Mouse (Mus musculus) liver, embryonic 13.5 days (tissue): ENCODE data around the gene Elk4. TPM values are rescaled to one million over a fixed set of nuclear protein-coding genes. Genes with fewer than 3 reads are reported as not detected.

Experiments used
- ATAC-seq: fragments of 200-750 bp; cut with Nextera tagmentation; 2 replicates; pipeline ENCODE4 v1.8.0; 2017; ENCODE audit warnings: low read depth, mild to moderate bottlenecking, moderate number of reproducible peaks, moderate library complexity
- DNase-seq: peaks from one replicate; pipeline ENCODE4 v3.0.0; 2022
- H3K27ac ChIP-seq: fragments of 300-500 bp; sonication (generic); 2 replicates; pipeline ENCODE4 v1.5.1; 2015; ENCODE audit warnings: moderate library complexity, mild to moderate bottlenecking, inconsistent platforms
- H3K27me3 ChIP-seq: fragments of 300-500 bp; sonication (generic); 2 replicates; pipeline ENCODE4 v1.6.1; 2015; ENCODE audit warnings: mild to moderate bottlenecking, inconsistent platforms
- H3K36me3 ChIP-seq: fragments of 300-500 bp; sonication (generic); 2 replicates; pipeline ENCODE4 v1.6.1; 2015; ENCODE audit warnings: mild to moderate bottlenecking, inconsistent platforms
- H3K4me1 ChIP-seq: fragments of 300-500 bp; sonication (generic); replicated peaks from 2 replicates; pipeline ENCODE4 v1.6.1; 2015; ENCODE audit warnings: inconsistent platforms
- H3K4me2 ChIP-seq: fragments of 300-500 bp; sonication (generic); 2 replicates; pipeline ENCODE4 v1.6.1; 2015; ENCODE audit warnings: inconsistent platforms, mild to moderate bottlenecking, moderate library complexity
- H3K4me3 ChIP-seq: fragments of 300-500 bp; sonication (generic); replicated peaks from 2 replicates; pipeline ENCODE4 v1.5.1; 2015; ENCODE audit warnings: mild to moderate bottlenecking, inconsistent platforms
- H3K9ac ChIP-seq: fragments of 300-500 bp; sonication (generic); 2 replicates; pipeline ENCODE4 v1.6.1; 2015; ENCODE audit warnings: mild to moderate bottlenecking, inconsistent platforms
- H3K9me3 ChIP-seq: fragments of 300-500 bp; sonication (generic); replicated peaks from 2 replicates; pipeline ENCODE4 v1.6.1; 2016; ENCODE audit warnings: inconsistent platforms
- WGBS: fragments of 180-500 bp; shearing (Covaris S2); methylation state at CpG from one replicate; pipeline ENCODE4 v1.1.7; 2015; ENCODE audit not compliant: insufficient replicate concordance; 5-methylcytosine and 5-hydroxymethylcytosine counted together
- polyA plus RNA-seq: library from polyadenylated mRNA; unstranded; fragments of >200 nt; fragmentation: Nextera tagmentation; extraction: Ambion mirVana; gene quantifications from 2 replicates; pipeline ENCODE4 v1.2.1, GENCODE M21; 2015

Elk4 gene
- 9.5 and 10.2 TPM in 2 replicates for polyA plus RNA-seq

DNA sequence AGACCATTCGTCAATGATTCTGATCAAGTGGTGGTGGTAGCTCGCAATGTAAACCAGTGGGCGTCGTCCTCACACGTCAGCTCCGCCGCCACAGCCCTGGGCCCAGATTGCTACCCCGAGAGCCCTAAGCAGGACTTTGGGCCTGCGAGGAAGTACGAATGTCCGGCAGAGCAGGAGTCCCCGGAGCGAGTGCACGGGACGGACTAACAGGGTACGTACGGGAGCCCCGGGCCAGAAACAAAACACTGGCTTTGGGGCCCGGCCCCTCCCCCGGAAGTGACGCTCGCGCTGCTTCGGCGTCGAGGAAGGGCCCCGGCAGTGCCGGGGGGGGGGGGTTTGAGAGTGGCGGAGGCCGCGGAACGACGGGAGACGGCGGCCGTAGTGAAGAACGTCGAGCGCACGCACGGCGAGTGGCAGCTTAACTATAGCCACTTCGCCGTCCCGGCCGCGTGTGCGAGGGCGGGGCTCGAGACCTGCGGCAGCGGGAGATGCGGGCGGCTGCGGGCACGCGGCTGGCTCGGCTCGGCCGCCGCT, at the start of gene Elk4:
Elk4 (plus strand) TSS at position 326 of the 534 bp plus-strand sequence.
- Histone ChIP-seq H3K4me1 (peaks cover 57% of the 10 kb centered on the region), H3K4me3 (peak within 1 kb of the TSS; percentile 86), H3K9ac (peak within 1 kb of the TSS; percentile 86), H3K36me3 (no peaks in the 10 kb centered on the region; the same call in 1 of the 2 replicates), H3K27ac (peak within 1 kb of the TSS; percentile 97), H3K4me2 (peak within 1 kb of the TSS; percentile 91), H3K9me3 (no peaks in the 10 kb centered on the region), H3K27me3 (no peaks in the 10 kb centered on the region)
- under 1% methylated on average over 61 of the region's 61 CpGs for WGBS
- peak; percentile 80 for DNase-seq
- peak; percentile 84 for ATAC-seq

GRCm38 (mm10) chr1:131961004-131961403, 46.4 kb upstream of the Elk4 start:
- ATAC-seq, result no peak
- DNase-seq, result no peak
- no peaks in the 10 kb centered on the region for H3K9me3 ChIP-seq
- peaks cover 68% of the 10 kb centered on the region for H3K27me3 ChIP-seq
- H3K9ac ChIP-seq, result no peak overlapping the region
- no peak overlapping the region for H3K4me3 ChIP-seq
- no peak overlapping the region for H3K4me2 ChIP-seq
- 47% methylated on average over 2 of the region's 2 CpGs for WGBS
- H3K4me1 ChIP-seq, result peaks cover 37% of the 10 kb centered on the region
- no peaks in the 10 kb centered on the region for H3K36me3 ChIP-seq
- no peak overlapping the region for H3K27ac ChIP-seq

GRCm38 (mm10) chr1:131962606-131963084, 44.8 kb upstream of the Elk4 start, which contains the start of gene Slc45a3:
Slc45a3 (plus strand) TSS chr1:131962967.
- H3K4me2 ChIP-seq, result peak within 1 kb of the TSS; percentile 82
- H3K9ac ChIP-seq, result peak within 1 kb of the TSS; percentile 68
- H3K4me1 ChIP-seq, result peaks cover 37% of the 10 kb centered on the region
- no peaks in the 10 kb centered on the region for H3K9me3 ChIP-seq
- peak; percentile 57 for ATAC-seq
- H3K27me3 ChIP-seq, result peaks cover 68% of the 10 kb centered on the region
- peak within 1 kb of the TSS; percentile 68 for H3K4me3 ChIP-seq
- no peak for DNase-seq
- under 1% methylated on average over 29 of the region's 35 CpGs for WGBS
- H3K36me3 ChIP-seq, result no peaks in the 10 kb centered on the region
- H3K27ac ChIP-seq, result no peak within 1 kb of the TSS

DNA sequence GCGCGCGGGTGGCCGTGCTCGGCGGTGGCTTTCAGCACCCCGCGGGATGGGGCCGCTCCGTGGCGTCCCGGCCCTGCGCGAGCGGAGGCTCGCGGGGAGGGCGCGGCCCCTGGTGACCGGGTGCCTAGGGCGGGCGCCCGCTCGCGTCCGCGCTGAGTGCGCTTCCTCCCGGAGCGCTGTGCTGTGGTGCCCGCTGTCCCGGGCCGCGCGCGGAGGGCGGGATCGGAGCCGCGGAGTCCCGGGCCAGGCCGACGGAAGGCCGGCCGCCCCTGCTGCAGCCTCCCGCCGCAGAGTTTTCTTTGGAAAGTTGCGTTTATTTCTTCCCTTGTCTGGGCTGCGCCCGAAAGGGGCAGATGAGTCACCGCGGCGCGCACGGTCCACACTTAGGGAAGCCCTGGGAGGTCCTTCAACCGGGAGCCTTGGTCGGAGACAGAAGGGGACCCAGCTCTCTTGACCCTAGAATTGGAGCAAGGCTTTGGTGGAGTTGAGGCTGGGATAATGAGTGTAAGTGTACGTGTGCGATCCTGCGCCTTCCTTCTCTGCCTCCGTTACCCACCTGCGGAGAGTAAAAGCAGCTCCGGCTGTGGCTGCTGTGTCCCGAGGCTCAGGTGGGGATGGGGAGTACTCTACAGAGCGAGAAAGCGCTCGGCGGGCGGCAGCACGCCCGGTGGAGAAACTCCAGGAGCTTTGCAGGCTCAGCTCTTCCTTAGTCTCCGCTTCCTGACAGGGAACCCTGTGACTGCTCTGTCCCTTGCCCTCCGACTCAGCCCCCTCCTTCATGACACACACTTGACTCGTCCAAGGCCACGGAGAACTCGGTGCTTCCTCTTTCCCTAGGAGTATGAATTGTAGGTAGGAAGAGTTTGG, 44.1 kb upstream of the Elk4 start:
- no peak for DNase-seq
- Histone ChIP-seq H3K9ac (peak overlapping the region; percentile 68), H3K36me3 (no peaks in the 10 kb centered on the region), H3K9me3 (no peaks in the 10 kb centered on the region), H3K27me3 (peaks cover 65% of the 10 kb centered on the region), H3K27ac (no peak overlapping the region), H3K4me2 (peak overlapping the region; percentile 82), H3K4me3 (peak overlapping the region; percentile 68), H3K4me1 (peaks cover 34% of the 10 kb centered on the region)
- WGBS, result under 1% methylated on average over 73 of the region's 76 CpGs
- ATAC-seq, result peak; percentile 58

- Histone ChIP-seq H3K27ac (0 out of 2 replicates have a peak overlapping the region, but pooled peaks have one; percentile 18), H3K36me3 (no peaks in the 10 kb centered on the region), H3K9ac (peak overlapping the region; percentile 68; the same call in 1 of the 2 replicates), H3K4me1 (peaks cover 40% of the 10 kb centered on the region), H3K27me3 (peaks cover 70% of the 10 kb centered on the region), H3K4me2 (peak overlapping the region; percentile 82), H3K9me3 (no peaks in the 10 kb centered on the region), H3K4me3 (peak overlapping the region; percentile 68; the same call in 1 of the 2 replicates)
- DNase-seq, result no peak
- 21% methylated on average over 5 of the region's 5 CpGs for WGBS
- no peak for ATAC-seq
These were observed 43.3 kb upstream of the Elk4 start for GRCm38 (mm10) chr1:131964100-131964499.

DNA sequence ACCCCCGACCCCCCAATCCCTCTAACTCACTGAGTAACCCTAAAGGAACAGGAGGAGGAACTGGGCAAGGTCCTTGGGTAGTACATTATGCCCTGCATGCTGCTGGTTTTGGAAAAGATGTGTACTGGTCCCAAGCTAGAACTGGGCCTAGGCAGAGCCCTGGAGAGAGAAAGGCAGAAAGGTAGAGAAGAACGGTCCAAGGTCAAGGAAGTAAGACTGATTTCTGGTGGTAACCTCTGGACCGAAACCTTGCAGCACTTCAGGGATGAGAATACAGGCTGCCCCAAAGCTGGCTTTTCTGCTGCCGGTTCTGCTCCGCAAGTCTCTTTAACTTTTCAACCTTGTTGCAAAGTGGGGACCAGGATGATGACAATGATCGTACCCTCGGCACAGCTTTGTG, 42.8 kb upstream of the Elk4 start:
- Histone ChIP-seq H3K4me2 (peak overlapping the region; percentile 82; the same call in 1 of the 2 replicates), H3K36me3 (no peaks in the 10 kb centered on the region)

GRCm38 (mm10) chr1:131965818-131966217, 41.6 kb upstream of the Elk4 start:
- no peak overlapping the region for H3K4me3 ChIP-seq
- H3K4me2 ChIP-seq, result no peak overlapping the region
- H3K27ac ChIP-seq, result no peak overlapping the region
- ATAC-seq (no peak), DNase-seq (no peak)
- H3K9me3 ChIP-seq, result no peaks in the 10 kb centered on the region
- peaks cover 52% of the 10 kb centered on the region for H3K4me1 ChIP-seq
- no peaks in the 10 kb centered on the region for H3K36me3 ChIP-seq
- H3K27me3 ChIP-seq, result peaks cover 58% of the 10 kb centered on the region
- no peak overlapping the region for H3K9ac ChIP-seq
- WGBS, result 13% methylated on average over 5 of the region's 5 CpGs

More for the DNA sequence above, 42.8 kb upstream of the Elk4 start:
- no peak overlapping the region for H3K9ac ChIP-seq
- DNase-seq, result no peak
- H3K9me3 ChIP-seq, result no peaks in the 10 kb centered on the region
- H3K27ac ChIP-seq, result no peak overlapping the region
- peaks cover 68% of the 10 kb centered on the region for H3K27me3 ChIP-seq
- no peak for ATAC-seq
- WGBS, result 70% methylated on average over 7 of the region's 7 CpGs
- no peak overlapping the region for H3K4me3 ChIP-seq
- peaks cover 42% of the 10 kb centered on the region for H3K4me1 ChIP-seq

DNA sequence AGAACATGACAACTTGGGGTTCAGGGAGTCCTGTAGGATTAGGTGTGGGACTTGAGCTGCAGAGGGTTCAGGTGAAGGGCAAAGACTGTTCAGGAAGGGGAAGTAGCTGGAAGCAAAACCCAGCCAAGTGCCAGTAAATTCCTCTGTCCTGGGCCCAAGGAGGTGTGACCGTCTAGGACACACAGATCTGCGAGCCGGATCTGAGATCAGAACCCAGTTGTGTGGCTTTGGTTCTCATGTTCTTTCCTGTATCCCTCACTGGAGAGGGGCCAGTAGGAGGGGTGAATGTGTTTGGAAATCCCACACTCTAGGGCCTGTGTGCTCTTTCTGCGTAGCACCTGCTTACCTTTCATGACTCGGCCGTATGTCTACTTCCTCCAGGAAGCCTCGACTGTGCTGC, 40.1 kb upstream of the Elk4 start:
- H3K27me3 ChIP-seq, result peaks cover 46% of the 10 kb centered on the region
- H3K9me3 ChIP-seq, result no peaks in the 10 kb centered on the region
- no peak overlapping the region for H3K9ac ChIP-seq
- H3K4me3 ChIP-seq, result no peak overlapping the region
- H3K36me3 ChIP-seq, result no peaks in the 10 kb centered on the region
- DNase-seq (no peak), ATAC-seq (no peak)
- H3K27ac ChIP-seq, result no peak overlapping the region
- 50% methylated on average over 7 of the region's 7 CpGs for WGBS
- H3K4me1 ChIP-seq, result peaks cover 66% of the 10 kb centered on the region
- no peak overlapping the region for H3K4me2 ChIP-seq

DNA sequence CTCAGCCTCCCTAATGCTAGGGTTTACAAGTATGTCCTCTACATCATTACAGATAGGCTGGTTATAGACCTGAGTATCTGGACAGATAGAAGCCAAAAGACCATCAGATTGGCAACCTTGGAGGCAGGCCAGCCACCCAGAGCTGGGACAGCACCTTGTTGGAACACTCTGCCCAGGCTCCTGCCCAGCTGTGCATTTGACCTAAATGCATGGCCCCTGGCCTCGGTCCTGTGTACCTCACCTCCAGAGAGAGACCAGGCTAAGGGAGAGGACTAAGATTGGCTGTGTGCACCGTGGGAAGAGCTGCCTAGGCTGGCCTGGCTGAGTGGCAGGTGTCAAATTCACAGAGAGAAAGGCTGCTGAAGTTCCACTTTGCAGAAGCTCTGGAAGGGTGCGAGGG, 38.9 kb upstream of the Elk4 start:
- H3K27ac ChIP-seq, result no peak overlapping the region
- DNase-seq (no peak), ATAC-seq (no peak)
- peaks cover 67% of the 10 kb centered on the region for H3K4me1 ChIP-seq
- H3K27me3 ChIP-seq, result peaks cover 33% of the 10 kb centered on the region
- H3K9me3 ChIP-seq, result no peaks in the 10 kb centered on the region
- H3K36me3 ChIP-seq, result no peaks in the 10 kb centered on the region
- H3K4me3 ChIP-seq, result no peak overlapping the region
- H3K9ac ChIP-seq, result no peak overlapping the region
- no peak overlapping the region for H3K4me2 ChIP-seq
- WGBS, result 55% methylated on average over 3 of the region's 3 CpGs

DNA sequence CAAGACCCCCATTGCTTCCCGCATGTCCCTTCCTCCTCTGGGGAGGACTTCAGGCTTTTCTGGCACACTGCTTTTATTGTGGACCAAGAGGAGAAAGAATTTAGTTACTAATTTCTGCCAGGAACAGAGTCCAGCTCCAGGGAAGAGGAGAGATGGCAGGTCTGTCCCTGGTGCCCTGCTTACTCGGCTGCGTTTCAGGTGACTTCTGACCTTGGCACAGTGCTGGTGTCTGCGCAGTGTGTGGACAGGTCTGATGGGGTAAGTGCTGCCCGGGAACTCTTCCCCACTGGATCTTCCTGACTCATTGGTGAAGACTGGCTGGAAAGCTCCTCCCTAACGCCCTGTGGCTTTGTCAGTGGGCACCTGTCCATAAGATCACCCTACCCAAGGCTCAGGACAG, 38.4 kb upstream of the Elk4 start:
- Histone ChIP-seq H3K4me2 (no peak overlapping the region), H3K27me3 (peaks cover 29% of the 10 kb centered on the region), H3K36me3 (no peaks in the 10 kb centered on the region), H3K4me1 (peaks cover 63% of the 10 kb centered on the region), H3K9ac (no peak overlapping the region), H3K9me3 (no peaks in the 10 kb centered on the region), H3K4me3 (no peak overlapping the region), H3K27ac (no peak overlapping the region)
- 64% methylated on average over 6 of the region's 6 CpGs for WGBS
- DNase-seq (no peak), ATAC-seq (no peak)

GRCm38 (mm10) chr1:131969825-131970224, 37.6 kb upstream of the Elk4 start:
- Histone ChIP-seq H3K4me3 (no peak overlapping the region), H3K9ac (no peak overlapping the region), H3K4me2 (no peak overlapping the region), H3K36me3 (no peaks in the 10 kb centered on the region), H3K4me1 (peaks cover 58% of the 10 kb centered on the region), H3K27me3 (peaks cover 21% of the 10 kb centered on the region), H3K27ac (no peak overlapping the region), H3K9me3 (no peaks in the 10 kb centered on the region)
- WGBS, result 44% methylated on average over 4 of the region's 4 CpGs
- DNase-seq, result no peak
- no peak for ATAC-seq
